Comparison of ENCODE assay signal across 14 mouse cellular contexts in genomic region chr19:43475642-43476041, GRCm38 (mm10). TPM values are rescaled to one million over a fixed set of nuclear protein-coding genes. Genes with fewer than 3 reads are reported as not detected.
DNase-seq lines count a peak whose midpoint lies in the region; ATAC-seq lines count a peak whose summit lies in the region.
"Had no signal": no experiment of that assay in that cellular context is flagged by ENCODE, and none has a peak within 500 bp of the region (broad histone marks: within the 10 kb centered on the region; RNA-seq: fewer than 3 reads in every experiment).

No protein-coding gene starts in this region.

- H3K4me3 ChIP-seq in heart, embryonic 12.5 days = no peak overlapping the region
- H3K4me3 ChIP-seq: forebrain, embryonic 12.5 days; hindbrain, embryonic 12.5 days; lung, embryonic 15.5 days; myocyte had no signal

- no peak overlapping the region for H3K4me2 ChIP-seq in heart, embryonic 12.5 days
- H3K4me2 ChIP-seq: forebrain, embryonic 12.5 days; heart, embryonic 11.5 days; hindbrain, embryonic 12.5 days; lung, embryonic 15.5 days had no signal

- H3K4me1 ChIP-seq in heart, embryonic 12.5 days (replicated peaks) = peaks cover 18% of the 10 kb centered on the region
- H3K4me1 ChIP-seq: forebrain, embryonic 12.5 days; lung, embryonic 15.5 days had no signal

- 47% methylated on average over 2 of the region's 2 CpGs for WGBS in heart, embryonic 12.5 days

- no peak for ATAC-seq in heart, embryonic 12.5 days (ENCODE audit: insufficient number of reproducible peaks, low FRiP score)
- ATAC-seq: intestine, embryonic 16.5 days had no signal

- H3K36me3 ChIP-seq in heart, embryonic 12.5 days = no peaks in the 10 kb centered on the region
- H3K36me3 ChIP-seq: forebrain, embryonic 12.5 days; hindbrain, embryonic 12.5 days; lung, embryonic 15.5 days had no signal

- no peak overlapping the region for H3K27ac ChIP-seq in heart, embryonic 12.5 days (ENCODE audit: poor library complexity, severe bottlenecking)
- H3K27ac ChIP-seq: forebrain, embryonic 12.5 days; hindbrain, embryonic 12.5 days; lung, embryonic 15.5 days had no signal

- peak; percentile 11 to 29 for DNase-seq in heart, adult 18-20 months
- no peak for DNase-seq in heart, adult 8-10 months (ENCODE audit: low spot score)
- peak; percentile 62 for DNase-seq in ovary, postnatal 36 days (ENCODE audit: low spot score)
- no peak for DNase-seq in ovary, postnatal 10 days (ENCODE audit: low spot score)
- DNase-seq in cerebellum, postnatal 36 days = peak; percentile 33 to 40
- no peak for DNase-seq in spleen, postnatal 4 days (ENCODE audit: low spot score in 2 of 2)
- no peak for DNase-seq in right cerebral cortex, adult 2 months (ENCODE audit: low spot score in 2 of 2)

- H3K9me3 ChIP-seq in heart, embryonic 12.5 days (replicated peaks) = no peaks in the 10 kb centered on the region
- H3K9me3 ChIP-seq: forebrain, embryonic 12.5 days; hindbrain, embryonic 12.5 days; lung, embryonic 15.5 days had no signal

- no peaks in the 10 kb centered on the region; the same call in 1 of the 2 replicates for H3K27me3 ChIP-seq in heart, embryonic 12.5 days (replicated peaks)
- H3K27me3 ChIP-seq: forebrain, embryonic 12.5 days; hindbrain, embryonic 12.5 days; lung, embryonic 15.5 days had no signal

- no peak overlapping the region for H3K9ac ChIP-seq in heart, embryonic 12.5 days
- H3K9ac ChIP-seq: forebrain, embryonic 12.5 days; hindbrain, embryonic 12.5 days; lung, embryonic 15.5 days had no signal

RNA-seq across cellular contexts. Expression of gene Cnnm1, which starts 35.4 kb away (rescaled TPM):
- under 1 TPM in 1 of 2 experiments, not detected in 1; 0.31 TPM for total RNA-seq in heart, adult 18-20 months (2021)
- under 1 TPM in 3 of 4 experiments, not detected in 1; 0.11 to 0.38 (median 0.22) TPM for total RNA-seq in heart, adult 8-10 months (2022)
- polyA plus RNA-seq in heart, embryonic 12.5 days (2016; fragmentation: Nextera tagmentation; extraction: Ambion mirVana) = 0.06 and 0.12 TPM in 2 replicates
- polyA plus RNA-seq: myocyte had no signal

RNA-seq across cellular contexts. Expression of gene Got1, which starts 48.8 kb away (rescaled TPM):
- 1,000 to 10,000 TPM; 1,066 to 1,082 TPM for total RNA-seq in heart, adult 18-20 months (2021)
- total RNA-seq in heart, adult 8-10 months (2022) = 1,000 to 10,000 TPM in 3 of 4 experiments, 100 to 1,000 TPM in 1; 973 to 1,404 (median 1,052) TPM
- 180 and 181 TPM in 2 replicates for polyA plus RNA-seq in heart, embryonic 12.5 days (2016; fragmentation: Nextera tagmentation; extraction: Ambion mirVana)

Comparison
In these comparisons a context has a peak if more than half of its experiments do, and no peak if none do; other contexts are left out.
1. DNase-seq: peak in heart, adult 18-20 months (2 of 2), ovary, postnatal 36 days (single experiment) and cerebellum, postnatal 36 days (2 of 2); none in heart, adult 8-10 months (single experiment), ovary, postnatal 10 days (single experiment), spleen, postnatal 4 days (0 of 2) and right cerebral cortex, adult 2 months (0 of 2).